Mouse (Mus musculus) naive thymus-derived CD4-positive, alpha-beta T cell, adult 5 months (primary cell): ENCODE measurements around the gene Rxrb. TPM values are rescaled to one million over a fixed set of nuclear protein-coding genes. Genes with fewer than 3 reads are reported as not detected.

ENCODE experiments used
- polyA plus RNA-seq: library from polyadenylated mRNA; unstranded; fragments of 100-300 nt; shearing (Covaris generic); gene quantifications from one replicate; pipeline ENCODE4 v1.2.1, GENCODE M21; 2017

Gene Rxrb
- polyA plus RNA-seq, result 128 TPM

GRCm38 (mm10) chr17:34031465-34032173, at the start of gene Rxrb, which contains the start of gene Slc39a7:
Gene Rxrb, plus strand, starts transcription at chr17:34031812.
Gene Slc39a7, minus strand, starts transcription at chr17:34031682.

DNA sequence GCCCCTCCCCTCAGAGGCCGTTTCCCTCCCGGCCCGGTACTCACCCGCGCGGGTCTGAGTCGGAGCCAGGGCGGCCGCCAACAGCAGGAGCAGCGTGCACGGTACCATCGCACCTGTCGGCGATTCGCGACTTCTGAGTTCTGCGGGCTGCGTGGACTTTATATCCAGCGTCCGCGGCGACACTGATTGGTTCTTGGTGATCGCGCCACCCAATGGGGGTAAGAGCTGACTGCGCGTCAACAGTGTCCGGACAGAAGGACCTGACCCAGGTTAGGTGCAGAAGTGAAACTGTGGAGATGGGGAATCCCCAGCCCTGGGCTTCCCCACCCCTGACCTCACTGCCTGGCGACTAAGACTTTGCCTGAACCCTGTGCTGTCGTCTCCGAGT, 31.5 kb upstream of the Rxrb start, which contains the start of gene H2-K1:
Gene H2-K1, minus strand, starts transcription at position 198 of the 388 bp plus-strand sequence.

GRCm38 (mm10) chr17:34024317-34024821, 7.2 kb upstream of the Rxrb start, which contains the start of gene Ring1:
Gene Ring1, minus strand, starts transcription at chr17:34024680.

GRCm38 (mm10) chr17:34027656-34028223, 3.9 kb upstream of the Rxrb start, which contains the start of gene H2-Ke6:
Gene H2-Ke6, minus strand, starts transcription at chr17:34028060.

DNA sequence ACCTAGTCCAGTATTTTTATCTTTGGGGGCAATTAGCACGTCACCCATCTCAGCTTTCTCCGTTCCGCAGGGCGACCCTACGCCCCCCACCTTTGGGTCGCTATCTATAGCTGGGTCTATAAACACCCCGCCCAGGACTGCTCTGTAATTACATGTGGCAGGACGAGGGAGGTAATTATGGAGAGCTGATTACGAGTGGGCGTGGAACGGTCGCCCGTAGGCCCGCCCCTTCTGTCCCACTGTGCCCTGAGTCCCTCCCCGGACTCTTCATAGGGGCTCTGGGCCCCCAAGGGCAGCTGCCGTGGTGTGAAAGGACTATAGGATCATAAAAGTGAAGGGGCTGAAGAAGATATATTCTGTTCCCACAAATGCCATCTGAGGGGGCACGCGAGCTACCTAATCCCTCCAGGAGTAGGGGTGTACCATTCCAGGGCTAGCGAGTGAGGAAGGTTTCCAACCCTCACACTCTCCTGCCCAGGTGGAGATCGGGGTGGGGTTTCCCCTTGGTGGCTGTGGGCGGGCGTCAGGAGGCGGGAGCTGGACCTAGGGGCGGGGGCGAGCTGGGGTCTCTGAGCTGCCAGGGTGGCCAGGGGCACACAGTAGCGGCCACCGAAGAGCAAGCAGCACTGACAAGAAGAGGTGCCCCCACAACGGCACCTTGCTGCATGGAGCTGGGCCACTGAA, 7.4 kb downstream of the Rxrb start, which contains the start of gene Col11a2:
Gene Col11a2, plus strand, starts transcription at position 560 of the 684 bp plus-strand sequence.

Other genes with a start within 250 kb of the Rxrb start
- 0.50 TPM for gene Angptl4, start 250.0 kb upstream of the Rxrb start, polyA plus RNA-seq
- 2.5 TPM for gene Kank3, start 221.3 kb upstream of the Rxrb start, polyA plus RNA-seq
- gene Rps28, start 207.2 kb upstream of the Rxrb start, polyA plus RNA-seq, result 1,419 TPM
- 194 TPM for gene Ndufa7, start 207.2 kb upstream of the Rxrb start, polyA plus RNA-seq
- 13.0 TPM for gene Cd320, start 188.7 kb upstream of the Rxrb start, polyA plus RNA-seq
- gene Gm7029, start 158.0 kb upstream of the Rxrb start, polyA plus RNA-seq, result not detected
- 1.0 TPM for gene Kifc1, start 141.2 kb upstream of the Rxrb start, polyA plus RNA-seq
- gene Platr17, start 126.7 kb upstream of the Rxrb start, polyA plus RNA-seq, result 3.7 TPM
- 105 TPM for gene Daxx, start 122.4 kb upstream of the Rxrb start, polyA plus RNA-seq
- gene Tapbp, start 115.9 kb upstream of the Rxrb start, polyA plus RNA-seq, result 322 TPM
- 17.5 TPM for gene Zbtb22, start 115.9 kb upstream of the Rxrb start, polyA plus RNA-seq
- gene Rgl2, start 102.3 kb upstream of the Rxrb start, polyA plus RNA-seq, result 145 TPM
- 100 TPM for gene Pfdn6, start 91.5 kb upstream of the Rxrb start, polyA plus RNA-seq
- gene Wdr46, start 91.2 kb upstream of the Rxrb start, polyA plus RNA-seq, result 60.9 TPM
- 27.2 TPM for gene B3galt4, start 80.3 kb upstream of the Rxrb start, polyA plus RNA-seq
- 53.7 TPM for gene Vps52, start 76.0 kb upstream of the Rxrb start, polyA plus RNA-seq
- 3,154 TPM for gene Rps18, start 75.8 kb upstream of the Rxrb start, polyA plus RNA-seq
- gene H2-K1, start 31.5 kb upstream of the Rxrb start, polyA plus RNA-seq, result 11,864 TPM
- 36.4 TPM for gene Ring1, start 7.1 kb upstream of the Rxrb start, polyA plus RNA-seq
- gene H2-Ke6, start 3.8 kb upstream of the Rxrb start, polyA plus RNA-seq, result 306 TPM
- 136 TPM for gene Slc39a7, start 130 bp upstream of the Rxrb start, polyA plus RNA-seq
- gene Col11a2, start 7.6 kb downstream of the Rxrb start, polyA plus RNA-seq, result 4.4 TPM
- gene H2-Oa, start 60.5 kb downstream of the Rxrb start, polyA plus RNA-seq, result 5.4 TPM
- 32.5 TPM for gene H2-DMa, start 87.7 kb downstream of the Rxrb start, polyA plus RNA-seq
- gene Brd2, start 90.8 kb downstream of the Rxrb start, polyA plus RNA-seq, result 299 TPM
- gene H2-DMb2, start 111.5 kb downstream of the Rxrb start, polyA plus RNA-seq, result 0.63 TPM
- 0.27 TPM for gene H2-DMb1, start 121.3 kb downstream of the Rxrb start, polyA plus RNA-seq
- gene Tap1, start 155.7 kb downstream of the Rxrb start, polyA plus RNA-seq, result 226 TPM
- gene Psmb9, start 156.0 kb downstream of the Rxrb start, polyA plus RNA-seq, result 228 TPM
- 425 TPM for gene Psmb8, start 165.9 kb downstream of the Rxrb start, polyA plus RNA-seq
- 231 TPM for gene Tap2, start 171.7 kb downstream of the Rxrb start, polyA plus RNA-seq
- gene H2-Ob, start 207.1 kb downstream of the Rxrb start, polyA plus RNA-seq, result 102 TPM
- gene H2-Ab1, start 225.9 kb downstream of the Rxrb start, polyA plus RNA-seq, result 0.95 TPM